10 mouse cellular contexts compared by ENCODE assay signal in the genomic region with DNA sequence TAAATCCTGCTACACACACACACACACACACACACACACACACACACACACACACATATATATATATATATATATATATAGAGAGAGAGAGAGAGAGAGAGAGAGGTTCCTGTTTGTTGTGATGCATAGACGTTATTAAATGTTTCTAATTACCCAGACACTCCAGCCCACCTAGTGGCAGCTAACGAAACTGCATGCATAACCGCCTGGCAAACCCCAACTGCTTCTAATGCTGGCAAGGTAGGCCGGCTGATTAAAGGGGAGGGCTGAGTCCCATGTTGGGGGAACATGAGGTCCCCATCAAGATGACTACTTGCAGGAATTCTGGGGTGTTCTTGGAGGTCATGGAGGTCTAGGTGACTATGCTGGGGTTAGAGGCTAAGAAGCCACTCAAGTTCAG.
A peak's percentile ranks its signal among the peaks of the same experiment; 100 is the strongest.
DNase-seq lines count a peak whose midpoint lies in the region; ATAC-seq lines count a peak whose summit lies in the region.
"Had no signal": no experiment of that assay in that cellular context is flagged by ENCODE, and none has a peak within 500 bp of the region (broad histone marks: within the 10 kb centered on the region; RNA-seq: fewer than 3 reads in every experiment).

No protein-coding gene starts in this region.

- H3K27ac ChIP-seq in kidney, embryonic 14.5 days (ENCODE audit: low read depth, low read length) = no peak overlapping the region
- no peak overlapping the region for H3K27ac ChIP-seq in liver, embryonic 13.5 days
- H3K27ac ChIP-seq: embryonic facial prominence, embryonic 13.5 days; liver, embryonic 15.5 days had no signal

- H3K4me3 ChIP-seq in kidney, embryonic 14.5 days (ENCODE audit: low read length) = no peak overlapping the region
- no peak overlapping the region for H3K4me3 ChIP-seq in liver, embryonic 13.5 days (replicated peaks)
- H3K4me3 ChIP-seq: embryonic facial prominence, embryonic 13.5 days; liver, embryonic 15.5 days had no signal

- H3K36me3 ChIP-seq in kidney, embryonic 14.5 days (ENCODE audit: control insufficient read depth, insufficient read depth, low read length) = no peaks in the 10 kb centered on the region
- no peaks in the 10 kb centered on the region for H3K36me3 ChIP-seq in liver, embryonic 13.5 days
- H3K36me3 ChIP-seq: embryonic facial prominence, embryonic 13.5 days; liver, embryonic 15.5 days had no signal

- 18% methylated on average over 4 of the region's 4 CpGs for WGBS in kidney, embryonic 14.5 days
- 4% methylated on average over 4 of the region's 4 CpGs for WGBS in liver, embryonic 13.5 days (ENCODE audit: insufficient replicate concordance)

- DNase-seq in kidney, adult 18-20 months = peak; percentile 59
- peak; percentile 32 for DNase-seq in NIH3T3 (ENCODE audit: low read depth)
- DNase-seq in cerebellum, adult 11-12 months = peak; percentile 13
- peak; percentile 72 for DNase-seq in heart, postnatal 4 days
- peak; percentile 3 for DNase-seq in liver, embryonic 13.5 days
- peak; percentile 69 to 76 for DNase-seq in right cerebral cortex, adult 2 months (ENCODE audit: low spot score in 2 of 2)

- no peak overlapping the region for H3K9ac ChIP-seq in kidney, embryonic 14.5 days (ENCODE audit: low read depth, low read length)
- no peak overlapping the region for H3K9ac ChIP-seq in liver, embryonic 13.5 days
- H3K9ac ChIP-seq: embryonic facial prominence, embryonic 13.5 days; liver, embryonic 15.5 days had no signal

- no peaks in the 10 kb centered on the region; the same call in 1 of the 2 replicates for H3K9me3 ChIP-seq in kidney, embryonic 14.5 days (ENCODE audit: control insufficient read depth, low read length)
- H3K9me3 ChIP-seq in liver, embryonic 13.5 days (replicated peaks) = no peaks in the 10 kb centered on the region
- H3K9me3 ChIP-seq: embryonic facial prominence, embryonic 13.5 days; liver, embryonic 15.5 days had no signal

- no peak for ATAC-seq in kidney, embryonic 14.5 days (ENCODE audit: low FRiP score, low TSS enrichment)
- no peak for ATAC-seq in liver, embryonic 13.5 days (ENCODE audit: low read depth)
- ATAC-seq in monocyte, adult 5-6 weeks (replicated peaks; ENCODE audit: insufficient number of reproducible peaks, low FRiP score, low TSS enrichment, poor library complexity, severe bottlenecking) = no peak

- H3K27me3 ChIP-seq in kidney, embryonic 14.5 days (ENCODE audit: control insufficient read depth, insufficient read depth, low read length) = 0 out of 2 replicates have a peak, but pooled peaks cover 7% of the 10 kb centered on the region
- no peaks in the 10 kb centered on the region for H3K27me3 ChIP-seq in liver, embryonic 13.5 days
- H3K27me3 ChIP-seq: embryonic facial prominence, embryonic 13.5 days; liver, embryonic 15.5 days had no signal

- no peaks in the 10 kb centered on the region for H3K4me1 ChIP-seq in kidney, embryonic 14.5 days (ENCODE audit: control insufficient read depth, insufficient read depth, low read length)
- no peaks in the 10 kb centered on the region for H3K4me1 ChIP-seq in liver, embryonic 13.5 days (replicated peaks)
- H3K4me1 ChIP-seq: embryonic facial prominence, embryonic 13.5 days; liver, embryonic 15.5 days had no signal

- no peak overlapping the region for H3K4me2 ChIP-seq in kidney, embryonic 14.5 days (replicated peaks; ENCODE audit: low read depth, low read length)
- no peak overlapping the region for H3K4me2 ChIP-seq in liver, embryonic 13.5 days
- H3K4me2 ChIP-seq: embryonic facial prominence, embryonic 13.5 days; liver, embryonic 15.5 days had no signal

Comparison
In these comparisons a context has a peak if more than half of its experiments do, and no peak if none do; other contexts are left out.
1. DNase-seq: peak in every context shown above with its lines; median percentile 72 in right cerebral cortex, adult 2 months; 72 in heart, postnatal 4 days; 59 in kidney, adult 18-20 months; 32 in NIH3T3; 13 in cerebellum, adult 11-12 months; 3 in liver, embryonic 13.5 days.